Mouse (Mus musculus): Measurements from ENCODE around the gene Cygb. TPM values are rescaled to one million over a fixed set of nuclear protein-coding genes. Genes with fewer than 3 reads are reported as not detected.

The Cygb gene
- total RNA-seq, 2 experiments from 2014 or later, result 40.8 to 44.7 TPM

DNA sequence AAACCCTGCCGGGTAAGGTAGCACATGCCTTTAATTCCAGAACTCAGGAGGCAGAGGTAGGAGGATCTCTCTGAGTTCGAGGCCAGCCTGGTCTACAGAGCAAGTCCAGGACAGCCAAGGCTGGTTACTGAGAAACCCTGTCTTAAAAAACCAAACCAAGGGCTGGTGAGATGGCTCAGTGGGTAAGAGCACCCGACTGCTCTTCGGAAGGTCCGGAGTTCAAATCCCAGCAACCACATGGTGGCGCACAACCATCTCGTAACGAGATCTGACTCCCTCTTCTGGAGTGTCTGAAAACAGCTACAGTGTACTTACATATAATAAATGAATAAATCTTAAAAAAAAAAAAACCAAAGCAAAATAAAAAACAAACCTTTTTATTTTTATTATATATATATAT is 17.5 kb downstream of the Cygb start:
- DNase-seq, result peak; percentile 30

DNA sequence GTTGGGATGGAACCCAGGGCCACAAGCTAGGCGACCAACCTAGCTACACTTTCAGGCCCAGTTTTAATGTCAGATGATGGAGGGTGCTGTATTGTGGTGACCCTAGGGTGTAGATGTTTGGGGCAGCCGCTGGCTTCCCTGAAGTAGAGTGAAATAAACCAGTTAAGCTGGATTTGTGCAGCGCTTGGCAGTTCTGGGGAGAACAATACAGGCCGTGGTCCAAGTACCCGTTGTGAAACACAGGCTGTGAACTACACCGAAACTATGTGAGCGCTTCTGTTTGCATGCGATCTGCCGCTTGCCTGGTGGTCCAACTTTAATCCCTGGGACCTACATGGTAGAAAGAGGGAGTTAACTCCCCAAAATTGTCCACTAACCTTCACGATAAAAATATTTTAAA is 21.2 kb downstream of the Cygb start:
- no peak for DNase-seq

DNA sequence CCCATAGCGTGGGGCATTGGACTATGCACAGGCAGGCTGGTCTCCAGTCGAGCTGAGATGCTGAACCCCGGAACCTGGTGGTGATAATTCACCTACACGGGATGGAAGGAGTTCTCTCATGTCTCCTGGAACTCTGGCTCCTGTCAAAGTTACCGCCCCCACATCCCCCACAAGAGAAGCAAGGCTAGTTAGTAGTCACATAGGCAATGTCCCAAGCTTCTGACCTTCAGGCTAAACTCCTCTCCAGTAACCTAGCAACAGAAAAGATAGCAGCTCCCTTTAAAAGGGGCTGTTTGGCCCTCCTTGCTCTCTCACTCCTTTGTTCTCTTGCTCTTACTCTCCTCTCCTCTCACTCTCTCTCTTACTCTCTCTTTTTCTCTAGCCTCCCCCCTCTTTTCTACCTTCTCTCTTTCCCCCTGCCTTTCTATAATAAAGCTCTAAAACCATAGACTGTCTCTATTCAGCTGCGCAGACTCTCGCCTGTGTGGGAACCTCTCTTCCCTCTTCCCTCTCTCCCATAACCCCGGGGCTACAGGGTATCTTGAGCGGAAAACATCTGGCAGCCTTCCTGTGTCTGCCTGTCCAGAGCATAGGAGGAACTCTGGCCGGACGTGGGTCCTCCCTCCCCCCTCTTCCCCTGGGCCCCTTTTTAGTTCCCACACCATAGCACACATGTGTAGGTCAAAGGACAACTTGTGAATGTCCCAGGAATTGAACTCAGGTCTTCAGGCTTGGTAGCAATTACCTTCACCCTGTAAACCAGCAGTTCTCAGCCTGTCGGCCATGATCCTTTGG is 23.7 kb downstream of the Cygb start:
- no peak for DNase-seq

- DNase-seq, result no peak
Measured at GRCm38 (mm10) chr11:116629472-116629871, 24.6 kb downstream of the Cygb start.

GRCm38 (mm10) chr11:116628712-116629111 is 25.4 kb downstream of the Cygb start:
- peak; percentile 94 for DNase-seq

DNA sequence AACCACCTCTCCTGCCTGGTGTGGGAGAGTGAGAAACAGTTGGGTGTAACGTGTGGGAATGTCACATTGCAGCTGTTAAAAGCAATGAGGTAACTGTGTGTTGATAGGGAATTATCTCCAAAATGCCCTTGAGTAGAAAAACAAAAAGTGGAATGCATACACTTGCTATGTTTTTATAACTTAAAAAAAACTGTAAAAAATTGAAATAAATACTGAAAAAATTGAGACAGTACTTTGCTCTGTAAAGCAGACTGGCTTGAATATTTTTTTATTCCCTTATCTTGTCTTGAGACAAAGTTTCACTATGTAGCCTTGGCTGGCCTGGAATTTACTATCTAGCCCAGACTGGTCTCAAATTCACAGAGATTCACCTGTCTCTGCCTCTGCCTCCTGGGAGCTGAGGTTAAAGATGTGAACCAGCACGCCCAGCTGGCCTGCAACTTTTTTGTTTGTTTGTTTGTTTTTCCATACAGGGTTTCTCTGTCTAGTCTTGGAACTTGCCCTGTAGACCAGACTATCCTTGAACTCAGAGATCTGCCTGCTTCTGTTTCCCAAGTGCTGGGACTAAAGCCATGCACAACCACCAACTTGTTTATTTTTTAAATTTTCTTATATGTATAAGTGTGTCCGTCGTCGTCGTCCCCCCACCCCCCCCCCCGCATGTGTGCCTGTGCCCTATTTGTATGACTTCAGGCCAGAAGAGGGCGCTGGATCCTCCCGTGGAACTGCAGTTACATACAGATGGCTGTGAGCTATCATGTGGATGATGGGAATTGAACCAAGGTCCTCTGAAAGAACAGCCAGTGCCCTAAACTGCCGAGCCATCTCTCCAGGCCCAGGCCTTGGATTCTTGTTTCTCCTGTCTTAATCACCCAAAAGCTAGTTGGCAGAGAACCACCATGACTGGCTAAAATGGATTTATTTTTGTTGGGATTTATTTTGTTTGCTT is 26.8 kb downstream of the Cygb start:
- DNase-seq, result no peak

DNA sequence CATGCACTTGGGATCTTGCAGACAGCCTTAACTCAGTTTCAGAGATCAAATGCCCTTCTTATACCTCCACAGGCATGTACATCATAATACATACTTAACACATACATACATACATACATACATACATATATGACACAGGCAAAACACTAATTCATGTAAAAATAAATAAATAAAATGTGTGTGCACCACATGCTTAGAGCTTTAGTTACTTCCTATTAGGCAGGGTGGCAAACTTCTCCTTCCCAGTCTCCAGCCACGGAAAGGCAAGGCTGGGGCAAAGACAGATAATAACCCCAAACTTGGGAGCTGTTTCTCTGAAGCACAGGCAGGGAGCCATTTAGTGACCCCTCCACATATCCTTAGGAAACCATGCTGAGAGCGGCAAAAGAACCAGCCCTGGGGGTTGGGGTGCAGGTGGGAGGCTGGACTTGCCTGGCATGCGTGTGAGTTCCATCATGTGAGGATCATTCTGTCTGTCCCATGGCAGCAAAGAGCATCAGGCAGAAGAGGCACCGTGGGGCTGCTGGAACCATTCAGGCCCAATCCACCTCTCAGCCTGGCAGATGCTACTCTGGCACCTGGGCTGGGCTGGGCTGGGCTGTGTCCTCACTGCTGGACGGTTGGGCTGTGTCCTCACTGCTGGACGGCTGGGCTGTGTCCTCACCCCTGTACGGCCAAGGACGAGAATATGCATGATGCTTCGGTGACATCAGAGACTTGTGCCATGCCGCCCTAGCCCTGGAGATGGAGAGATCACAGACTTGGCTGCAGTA is 27.6 kb downstream of the Cygb start, which contains the start of gene Rhbdf2:
TSS of gene Rhbdf2 (minus strand) at position 721 of the 773 bp plus-strand sequence.
- no peak for DNase-seq

- peak; percentile 72 for DNase-seq
Measured at GRCm38 (mm10) chr11:116625081-116626000, 28.8 kb downstream of the Cygb start.

- DNase-seq, result peak; percentile 93
Measured at GRCm38 (mm10) chr11:116624131-116624832, 29.8 kb downstream of the Cygb start.

- no peak for DNase-seq
Measured at GRCm38 (mm10) chr11:116623281-116624124, 30.6 kb downstream of the Cygb start.

GRCm38 (mm10) chr11:116621258-116621704 is 32.8 kb downstream of the Cygb start:
- DNase-seq, result peak; percentile 93

DNA sequence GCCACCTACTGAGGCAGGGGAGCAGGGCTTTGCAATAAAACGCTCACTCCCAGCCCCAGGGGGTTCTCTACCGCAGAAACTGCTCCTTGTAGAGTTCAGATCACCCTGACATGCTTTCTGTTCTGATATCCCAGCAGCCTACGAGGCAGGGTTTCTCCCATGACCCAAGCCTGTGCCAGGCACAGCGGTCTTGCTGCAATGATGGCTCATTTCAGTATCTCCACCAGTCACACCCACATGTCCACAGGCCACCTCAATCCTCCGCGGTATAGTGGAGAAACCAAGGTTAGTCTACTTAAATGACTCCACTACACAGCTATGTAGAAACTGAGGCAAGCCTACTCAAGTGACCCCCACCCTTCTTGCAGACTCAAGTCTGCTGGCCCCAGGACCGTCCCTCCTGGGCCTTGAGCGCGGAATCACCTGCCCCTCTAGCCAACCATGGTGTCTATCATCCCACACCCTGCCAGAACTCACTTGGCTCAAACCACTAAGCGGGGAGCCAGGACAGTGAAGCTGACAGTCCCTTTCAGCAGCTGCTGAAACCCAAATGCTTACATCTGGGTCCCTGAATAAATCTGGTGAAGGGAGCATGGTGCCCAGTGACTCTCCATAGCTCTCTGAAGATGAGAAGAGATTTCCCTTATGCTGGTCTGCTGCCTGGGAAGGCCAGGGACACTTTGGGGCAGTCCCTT is 33.4 kb downstream of the Cygb start:
- DNase-seq, result no peak

DNA sequence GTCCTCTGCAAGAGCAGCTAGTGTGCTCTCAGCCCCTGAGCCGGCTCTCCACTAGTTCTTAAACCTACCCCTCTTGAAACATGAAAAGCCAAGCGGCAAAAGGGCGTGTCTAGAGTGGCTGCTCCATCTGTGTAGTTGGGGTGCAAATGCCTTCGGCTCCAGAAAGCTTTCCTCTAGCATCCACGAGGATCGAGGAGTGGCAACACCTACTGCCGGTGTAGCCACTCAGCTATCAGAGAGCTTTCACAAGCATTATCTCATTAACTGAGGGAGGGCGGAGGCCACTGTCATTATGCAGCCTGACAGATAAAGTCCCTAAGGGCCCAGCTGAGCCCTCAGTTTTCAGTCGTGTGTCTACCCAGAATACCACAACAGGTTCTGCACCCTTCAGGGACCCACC is 34.0 kb downstream of the Cygb start:
- no peak for DNase-seq

- DNase-seq, result no peak
Measured at GRCm38 (mm10) chr11:116619561-116619960, 34.6 kb downstream of the Cygb start.

DNA sequence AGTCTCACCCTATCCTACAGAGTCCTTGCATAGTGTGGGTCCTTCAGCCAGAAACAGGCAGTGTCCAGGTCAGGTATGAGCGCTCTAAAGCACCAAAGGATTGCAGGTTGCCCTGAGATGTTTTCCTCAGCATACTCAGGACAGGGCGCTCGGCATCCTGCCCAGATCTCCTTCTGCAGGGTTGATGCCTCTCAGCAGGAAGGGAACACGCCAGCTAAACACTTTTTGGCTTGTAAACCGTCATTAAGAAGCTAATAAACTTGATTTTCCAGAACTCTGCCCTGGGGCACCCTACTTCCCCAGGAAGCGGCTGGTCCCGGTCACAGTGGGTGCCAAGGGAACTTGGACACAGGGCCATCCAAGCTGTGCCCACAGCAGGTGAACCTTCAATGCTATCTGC is 35.0 kb downstream of the Cygb start:
- no peak for DNase-seq

- no peak for DNase-seq
Measured at GRCm38 (mm10) chr11:116618666-116619065, 35.4 kb downstream of the Cygb start.

DNA sequence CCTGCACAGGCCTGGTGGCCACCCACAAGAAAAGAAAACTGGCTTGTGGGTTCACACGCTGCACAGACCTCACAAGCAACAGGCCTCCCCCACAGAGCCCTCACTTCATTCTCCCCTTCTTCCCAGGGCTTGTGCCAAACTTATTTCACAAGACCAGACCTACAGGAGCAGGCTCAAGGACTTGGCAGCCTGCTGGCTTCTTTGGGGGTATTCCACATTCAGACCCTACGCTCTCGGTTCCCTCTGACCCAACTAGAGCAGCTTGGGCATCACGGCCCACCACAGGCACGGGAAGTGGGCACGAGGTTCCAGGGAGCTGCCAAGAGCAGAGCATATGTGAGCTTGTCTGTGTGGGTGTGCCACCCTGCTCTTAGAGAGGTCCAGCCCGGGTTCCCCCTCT is 36.5 kb downstream of the Cygb start:
- DNase-seq, result peak; percentile 55

DNA sequence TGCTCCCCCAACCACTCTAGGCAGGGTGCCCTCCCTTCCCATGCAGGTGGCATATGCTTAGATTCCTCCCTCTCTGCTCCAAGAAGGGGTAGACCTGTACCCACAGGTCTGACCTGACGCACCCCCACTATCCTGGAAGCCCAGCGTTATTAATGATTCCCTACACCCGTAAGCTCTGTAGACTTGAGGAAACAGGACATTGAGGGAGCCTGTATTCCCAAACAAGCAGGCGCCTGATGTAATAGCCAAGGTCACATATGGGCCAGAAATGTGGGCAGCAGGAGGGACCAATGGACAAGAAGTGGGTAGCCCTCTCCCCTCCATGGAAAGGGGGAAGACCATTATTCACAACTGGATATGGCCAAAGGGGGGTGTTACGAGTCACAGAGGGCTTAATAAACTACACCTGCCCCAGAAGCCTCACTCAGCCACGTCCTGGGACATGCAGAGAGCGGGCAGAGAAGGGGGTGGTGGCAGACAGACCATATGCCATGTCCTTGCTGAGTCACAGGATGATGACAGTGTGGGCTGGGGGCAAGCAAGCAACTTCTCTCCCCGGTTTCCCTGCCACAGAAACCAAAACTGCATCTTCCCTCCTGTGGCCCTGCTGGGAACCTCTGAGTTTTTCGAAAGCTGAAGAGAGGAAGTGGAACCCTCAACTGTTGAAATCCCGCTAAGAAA is 37.5 kb downstream of the Cygb start:
- no peak for DNase-seq
